Comparison of ENCODE assay signal across 8 mouse cellular contexts in the genomic region with DNA sequence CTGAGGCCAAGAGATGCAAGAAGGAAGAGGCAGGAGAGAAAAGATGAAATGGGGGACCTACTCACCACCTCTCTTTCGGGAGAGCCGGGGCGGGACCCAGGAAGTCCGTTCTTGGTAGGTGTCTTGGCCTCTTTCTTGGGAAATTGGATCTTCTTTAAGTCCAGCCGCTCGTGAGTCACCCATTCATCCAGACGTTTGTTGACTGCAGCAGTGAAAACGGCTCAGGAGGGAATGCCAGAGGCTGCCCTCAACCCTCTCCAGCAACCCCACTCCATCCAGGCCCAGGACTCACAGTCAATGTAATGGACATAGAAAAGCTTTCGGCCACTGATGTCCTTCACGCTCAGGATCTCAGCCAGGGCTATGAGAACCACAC. TPM values are rescaled to one million over a fixed set of nuclear protein-coding genes. Genes with fewer than 3 reads are reported as not detected.
DNase-seq lines count a peak whose midpoint lies in the region; ATAC-seq and TF ChIP-seq lines count a peak whose summit lies in the region.

No protein-coding gene starts in this region.

- peak overlapping the region; percentile 55 for H3K4me2 ChIP-seq in forebrain, postnatal 0 days (ENCODE audit: low read depth)

- no peaks in the 10 kb centered on the region for H3K27me3 ChIP-seq in kidney, adult 2 months (replicated peaks; ENCODE audit: control insufficient read depth, insufficient read depth, low read length)
- H3K27me3 ChIP-seq in forebrain, postnatal 0 days (ENCODE audit: insufficient read depth, low read length), result no peaks in the 10 kb centered on the region
- H3K27me3 ChIP-seq in midbrain, embryonic 10.5 days (ENCODE audit: low read depth, poor library complexity, severe bottlenecking), result 0 out of 2 replicates have a peak, but pooled peaks cover 4% of the 10 kb centered on the region

- H3K9ac ChIP-seq in forebrain, postnatal 0 days, result peak overlapping the region; percentile 97

- H3K27ac ChIP-seq in kidney, adult 2 months (ENCODE audit: insufficient read depth, low read depth, low read length), result peak overlapping the region; percentile 41; the same call in 1 of the 2 replicates
- peak overlapping the region; percentile 99 for H3K27ac ChIP-seq in forebrain, postnatal 0 days (ENCODE audit: low read depth, low read length)
- peak overlapping the region; percentile 99 for H3K27ac ChIP-seq in midbrain, embryonic 10.5 days (replicated peaks)

- no peak for TF ChIP-seq CTCF in kidney, adult 2 months (conservative IDR thresholded peaks at IDR 0.05; ENCODE audit: insufficient read depth, insufficient read length, low read depth, low read length)
- TF ChIP-seq CTCF in forebrain, postnatal 0 days (IDR thresholded peaks at IDR 0.05; ENCODE audit: low read depth), result no peak

- ATAC-seq in forebrain, postnatal 0 days, result no peak

- 41% methylated on average over 10 of the region's 10 CpGs for WGBS in kidney, adult 2 months
- 56% methylated on average over 10 of the region's 10 CpGs for WGBS in forebrain, postnatal 0 days
- WGBS in midbrain, embryonic 10.5 days, result 71% methylated on average over 10 of the region's 10 CpGs

- H3K4me1 ChIP-seq in kidney, adult 2 months (ENCODE audit: control insufficient read depth, insufficient read depth, low read length), result peaks cover 6% of the 10 kb centered on the region; the same call in 1 of the 2 replicates
- no peaks in the 10 kb centered on the region for H3K4me1 ChIP-seq in forebrain, postnatal 0 days (ENCODE audit: insufficient read depth)
- peaks cover 32% of the 10 kb centered on the region for H3K4me1 ChIP-seq in midbrain, embryonic 10.5 days

- H3K36me3 ChIP-seq in kidney, adult 2 months (ENCODE audit: control insufficient read depth, insufficient read depth, low read length), result no peaks in the 10 kb centered on the region
- peaks cover 47% of the 10 kb centered on the region for H3K36me3 ChIP-seq in forebrain, postnatal 0 days (ENCODE audit: insufficient read depth)
- peaks cover 50% of the 10 kb centered on the region for H3K36me3 ChIP-seq in midbrain, embryonic 10.5 days

- no peak for TF ChIP-seq POLR2A in kidney, adult 2 months (IDR thresholded peaks at IDR 0.05; ENCODE audit: low read depth, low read length)

- H3K9me3 ChIP-seq in forebrain, postnatal 0 days (ENCODE audit: low read length), result no peaks in the 10 kb centered on the region
- H3K9me3 ChIP-seq in midbrain, embryonic 10.5 days (replicated peaks), result no peaks in the 10 kb centered on the region

- peak overlapping the region; percentile 57 for H3K4me3 ChIP-seq in kidney, adult 2 months (ENCODE audit: insufficient read depth, low read depth, low read length)
- peak overlapping the region; percentile 83 for H3K4me3 ChIP-seq in forebrain, postnatal 0 days (ENCODE audit: low read depth, low read length)
- peak overlapping the region; percentile 75 for H3K4me3 ChIP-seq in midbrain, embryonic 10.5 days

- no peak for DNase-seq in kidney, adult 2 months
- DNase-seq in kidney, adult 18-20 months, result no peak
- DNase-seq in MN1 (ENCODE audit: low spot score), result peak; percentile 37
- no peak for DNase-seq in forebrain, postnatal 0 days
- no peak for DNase-seq in midbrain, embryonic 10.5 days (ENCODE audit: low spot score)
- no peak for DNase-seq in layer of hippocampus, postnatal 14 days (ENCODE audit: low spot score in 2 of 2)
- no peak for DNase-seq in cerebellum, postnatal 10 days
- DNase-seq in kidney, postnatal 4 days, result no peak

RNA-seq across cellular contexts. Expression of gene Kat5, which starts 0.9 kb away (rescaled TPM):
- polyA plus RNA-seq in kidney, adult 2 months (2012; rRNA removed), result 60.3 and 67.4 TPM in 2 replicates
- total RNA-seq in forebrain, postnatal 0 days (2014; rRNA removed), result 131 and 150 TPM in 2 replicates
- polyA plus RNA-seq in forebrain, postnatal 0 days (2015; fragmentation: Nextera tagmentation; extraction: Ambion mirVana), result 62.8 and 72.6 TPM in 2 replicates
- polyA plus RNA-seq in midbrain, embryonic 10.5 days (2016; fragmentation: Nextera tagmentation; extraction: Ambion mirVana), result 65.6 and 74.8 TPM in 2 replicates
- 10 to 100 TPM; 83.3 to 83.5 TPM for total RNA-seq in layer of hippocampus, postnatal 14 days (2021)

RNA-seq across cellular contexts. Expression of gene Rnaseh2c, which starts 7.5 kb away (rescaled TPM):
- polyA plus RNA-seq in kidney, adult 2 months (2012; rRNA removed), result 55.1 and 62.3 TPM in 2 replicates
- total RNA-seq in forebrain, postnatal 0 days (2014; rRNA removed), result 29.0 and 34.1 TPM in 2 replicates
- polyA plus RNA-seq in forebrain, postnatal 0 days (2015; fragmentation: Nextera tagmentation; extraction: Ambion mirVana), result 49.8 and 59.9 TPM in 2 replicates
- 186 and 200 TPM in 2 replicates for polyA plus RNA-seq in midbrain, embryonic 10.5 days (2016; fragmentation: Nextera tagmentation; extraction: Ambion mirVana)
- 10 to 100 TPM; 84.4 to 90.5 TPM for total RNA-seq in layer of hippocampus, postnatal 14 days (2021)

RNA-seq across cellular contexts. Expression of gene Rela, which starts 28.1 kb away (rescaled TPM):
- polyA plus RNA-seq in kidney, adult 2 months (2012; rRNA removed), result 58.2 and 59.9 TPM in 2 replicates
- 23.2 and 34.8 TPM in 2 replicates for total RNA-seq in forebrain, postnatal 0 days (2014; rRNA removed)
- polyA plus RNA-seq in forebrain, postnatal 0 days (2015; fragmentation: Nextera tagmentation; extraction: Ambion mirVana), result 26.8 and 32.3 TPM in 2 replicates
- 28.7 and 31.2 TPM in 2 replicates for polyA plus RNA-seq in midbrain, embryonic 10.5 days (2016; fragmentation: Nextera tagmentation; extraction: Ambion mirVana)
- total RNA-seq in layer of hippocampus, postnatal 14 days (2021), result 10 to 100 TPM; 21.0 to 26.7 TPM

RNA-seq across cellular contexts. Expression of gene Ap5b1, which starts 41.3 kb away (rescaled TPM):
- 10.2 and 13.3 TPM in 2 replicates for polyA plus RNA-seq in kidney, adult 2 months (2012; rRNA removed)
- 9.0 and 9.5 TPM in 2 replicates for total RNA-seq in forebrain, postnatal 0 days (2014; rRNA removed)
- polyA plus RNA-seq in forebrain, postnatal 0 days (2015; fragmentation: Nextera tagmentation; extraction: Ambion mirVana), result 1.2 and 1.6 TPM in 2 replicates
- 1.6 and 2.3 TPM in 2 replicates for polyA plus RNA-seq in midbrain, embryonic 10.5 days (2016; fragmentation: Nextera tagmentation; extraction: Ambion mirVana)
- total RNA-seq in layer of hippocampus, postnatal 14 days (2021), result 1 to 10 TPM; 7.1 to 8.8 TPM

RNA-seq across cellular contexts. Expression of gene Ovol1, which starts 48.7 kb away (rescaled TPM):
- 9.0 and 10.4 TPM in 2 replicates for polyA plus RNA-seq in kidney, adult 2 months (2012; rRNA removed)
- not detected in 2 replicates for total RNA-seq in forebrain, postnatal 0 days (2014; rRNA removed)
- 0.11 and 0.21 TPM in 2 replicates for polyA plus RNA-seq in forebrain, postnatal 0 days (2015; fragmentation: Nextera tagmentation; extraction: Ambion mirVana)
- polyA plus RNA-seq in midbrain, embryonic 10.5 days (2016; fragmentation: Nextera tagmentation; extraction: Ambion mirVana), result 0.16 and 0.29 TPM in 2 replicates
- not detected for total RNA-seq in layer of hippocampus, postnatal 14 days (2021)

Comparison
In these comparisons a context has a peak if more than half of its experiments do, and no peak if none do; other contexts are left out.
1. H3K27ac ChIP-seq: peak in every context shown above with its lines; median percentile 99 in forebrain, postnatal 0 days; 99 in midbrain, embryonic 10.5 days; 41 in kidney, adult 2 months.